Mouse (Mus musculus): ENCODE measurements around the gene Fbf1.
A peak's percentile ranks its signal among the peaks of the same experiment; 100 is the strongest.

Gene Fbf1

DNA sequence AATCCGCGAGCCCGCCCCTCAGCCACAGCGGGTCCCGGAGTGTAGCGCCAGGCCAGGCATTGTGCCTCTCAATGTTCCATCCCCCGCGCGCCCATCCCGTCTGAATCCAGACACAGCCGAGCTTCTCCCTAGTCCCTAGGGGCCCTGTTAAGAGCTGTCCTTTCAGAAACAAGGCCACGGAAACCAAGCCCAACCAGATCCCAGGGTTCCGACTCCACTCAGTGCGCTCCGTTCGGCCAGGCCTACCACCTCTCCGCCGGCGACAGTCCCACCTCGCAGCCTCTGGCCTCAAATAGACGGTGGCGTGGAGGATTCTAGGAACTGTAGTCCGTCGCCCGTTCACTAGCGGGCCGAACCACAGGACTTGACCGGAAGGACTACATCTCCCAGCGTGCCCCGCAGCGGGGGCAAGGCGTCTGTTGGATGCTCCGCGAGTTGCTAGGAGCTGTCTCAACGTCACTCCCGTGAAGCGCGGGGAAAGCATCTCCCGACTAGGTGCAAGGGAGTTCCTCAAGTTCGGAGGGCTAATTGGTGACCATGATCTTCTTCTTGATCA lies at the start of gene Fbf1:
Gene Fbf1, minus strand, starts transcription at position 283 of the 556 bp plus-strand sequence.
- DNase-seq (ENCODE audit: low spot score in 2 of 2), result peak; percentile 90 to 94

- peak in 1 of 2 experiments; percentile 61 for DNase-seq (ENCODE audit: low spot score in 2 of 2)
Measured at GRCm38 (mm10) chr11:116216549-116216948, 48.6 kb upstream of the Fbf1 start.

GRCm38 (mm10) chr11:116215991-116216390 lies 48.0 kb upstream of the Fbf1 start:
- DNase-seq (ENCODE audit: low spot score in 2 of 2), result no peak

GRCm38 (mm10) chr11:116215181-116215580 lies 47.2 kb upstream of the Fbf1 start:
- DNase-seq (ENCODE audit: low spot score in 2 of 2), result peak; percentile 51 to 78

DNA sequence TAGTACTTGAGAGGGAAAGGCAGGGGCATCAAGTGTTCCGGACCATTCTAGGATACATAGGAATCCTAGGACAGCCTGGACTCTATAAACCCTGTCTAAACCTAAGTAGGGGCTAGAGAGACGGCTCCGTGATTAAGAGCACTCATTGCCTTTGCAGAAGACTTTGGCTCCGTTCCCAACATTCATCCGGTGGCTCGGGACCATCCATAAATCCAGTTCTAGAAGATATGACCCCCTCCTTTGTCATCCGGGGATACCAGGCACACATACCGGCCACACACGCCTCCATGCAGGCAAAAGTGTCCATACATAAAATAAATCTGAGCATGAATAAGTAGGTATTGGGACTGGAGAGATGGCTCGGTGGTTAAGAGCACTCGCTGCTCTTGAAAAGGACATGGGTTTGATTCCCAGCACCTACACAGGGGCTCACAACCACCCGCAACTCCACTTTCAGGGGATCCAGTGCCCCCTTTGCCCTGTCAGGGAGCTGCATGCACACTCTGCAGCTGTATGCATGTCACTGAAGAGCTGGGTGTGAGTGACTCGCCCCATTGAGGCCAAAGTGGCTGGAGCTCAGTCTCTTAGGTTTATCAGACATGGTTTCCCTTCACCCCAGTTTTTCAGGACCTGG lies 46.0 kb upstream of the Fbf1 start:
- no peak for DNase-seq (ENCODE audit: low spot score in 2 of 2)

DNA sequence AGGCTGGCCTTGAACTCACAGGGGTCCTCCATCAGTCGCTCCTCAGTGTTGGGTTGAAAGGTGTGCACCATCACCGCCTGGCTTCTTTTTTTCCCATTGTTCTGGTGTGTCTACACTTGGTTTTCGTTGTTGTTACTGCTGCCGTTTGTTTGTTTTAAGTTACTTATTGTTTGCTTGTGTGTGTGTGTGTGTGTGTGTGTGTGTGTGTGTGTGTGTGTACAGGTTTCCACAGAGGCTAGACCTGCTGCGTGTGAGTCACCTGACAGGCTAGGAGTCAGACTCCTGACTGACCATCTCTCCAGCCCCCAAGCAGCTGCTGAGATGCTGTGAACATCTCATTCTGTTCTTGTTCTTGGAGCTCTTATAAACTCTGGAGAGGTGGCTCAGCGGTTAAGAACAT lies 44.9 kb upstream of the Fbf1 start:
- no peak for DNase-seq (ENCODE audit: low spot score in 2 of 2)

DNA sequence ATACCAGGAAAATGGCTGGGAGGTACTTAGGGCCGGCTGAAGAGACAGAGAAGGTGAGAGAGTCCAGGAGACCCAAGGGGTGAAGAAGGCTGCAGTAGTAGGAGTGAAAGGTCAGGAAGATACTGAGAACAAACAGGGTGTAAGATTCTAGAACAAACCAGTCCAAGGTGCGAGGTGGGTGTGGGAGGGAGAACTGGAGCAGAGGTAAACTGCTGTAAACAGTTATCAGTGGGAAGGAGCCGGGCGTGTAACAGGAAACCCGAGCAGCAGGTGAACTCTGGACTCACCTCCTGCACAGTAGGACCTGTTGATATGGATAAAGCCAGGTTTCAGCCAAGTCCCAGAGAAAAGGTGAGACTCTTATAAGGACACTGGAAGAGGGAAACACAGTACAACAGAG lies 42.7 kb upstream of the Fbf1 start:
- DNase-seq (ENCODE audit: low spot score in 2 of 2), result no peak

- no peak for DNase-seq (ENCODE audit: low spot score in 2 of 2)
Measured at GRCm38 (mm10) chr11:116209257-116209656, 41.3 kb upstream of the Fbf1 start.

GRCm38 (mm10) chr11:116208660-116209059 lies 40.7 kb upstream of the Fbf1 start:
- no peak for DNase-seq (ENCODE audit: low spot score in 2 of 2)

GRCm38 (mm10) chr11:116206678-116207077 lies 38.7 kb upstream of the Fbf1 start:
- DNase-seq (ENCODE audit: low spot score in 2 of 2), result no peak

- DNase-seq (ENCODE audit: low spot score in 2 of 2), result no peak
Measured at GRCm38 (mm10) chr11:116203150-116203549, 35.2 kb upstream of the Fbf1 start.

DNA sequence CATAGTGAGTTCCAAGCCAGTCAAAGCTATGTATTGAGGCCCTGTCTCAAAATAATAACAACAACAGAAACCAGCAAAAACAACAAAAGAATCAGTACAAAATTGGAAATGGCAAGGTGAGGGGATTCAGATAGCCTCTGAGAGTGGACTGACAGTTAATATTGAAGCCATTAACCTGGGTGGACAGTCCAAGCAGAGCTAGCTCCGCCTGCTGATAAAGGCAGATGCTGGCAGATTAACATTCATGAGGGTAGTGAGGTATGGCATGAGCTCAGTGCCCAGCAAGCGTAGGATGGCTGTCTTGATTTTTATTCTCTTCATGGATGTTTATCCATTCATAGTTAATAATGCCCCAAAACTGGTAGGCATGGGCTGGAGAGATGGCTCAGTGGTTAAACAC lies 33.2 kb upstream of the Fbf1 start:
- DNase-seq (ENCODE audit: low spot score in 2 of 2), result no peak

DNA sequence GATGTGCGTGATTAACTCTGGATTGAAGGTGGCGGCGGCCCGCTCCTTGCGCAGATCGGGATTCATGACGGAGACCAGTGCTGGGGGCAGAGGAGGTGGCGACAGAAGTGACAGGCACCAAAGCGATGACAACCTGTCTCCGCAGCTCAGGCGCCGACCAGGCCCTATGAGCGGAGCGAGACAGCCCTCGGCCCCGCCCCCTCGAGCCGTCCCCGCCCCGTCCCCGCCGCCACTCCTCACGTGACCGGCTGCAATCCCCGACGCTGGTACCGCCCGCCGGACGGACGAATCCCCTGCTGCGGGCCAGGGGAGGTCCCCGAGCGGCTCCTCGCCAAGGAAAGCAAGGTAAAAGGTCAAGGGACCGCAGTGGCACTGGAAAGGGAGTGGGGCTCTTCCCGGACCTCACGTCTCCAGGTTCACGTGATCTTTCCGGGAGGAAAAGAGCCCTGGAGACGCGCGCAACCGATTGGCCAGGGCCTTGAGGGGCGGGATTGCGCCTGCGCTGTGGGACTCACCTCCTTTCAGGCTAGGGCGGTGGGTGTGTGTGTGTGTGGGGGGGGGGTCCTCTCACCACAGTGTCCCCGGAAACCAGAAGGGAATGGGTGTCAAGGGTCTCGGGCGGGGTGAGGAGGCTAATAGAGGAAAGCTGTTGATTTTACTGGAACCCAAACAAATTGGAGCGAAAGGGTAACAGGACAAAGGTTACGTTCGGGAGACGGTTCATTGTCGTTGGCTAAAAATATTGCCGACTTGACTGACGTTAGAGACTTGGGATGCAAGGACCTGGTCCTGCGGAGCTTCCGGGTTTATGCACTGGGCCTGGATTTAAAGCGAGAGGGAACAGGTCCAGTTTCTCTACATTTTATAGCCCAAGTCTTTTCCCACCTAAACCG lies 30.9 kb upstream of the Fbf1 start, which contains the start of the genes Ten1 and Acox1:
Gene Ten1, plus strand, starts transcription at position 217 of the 893 bp plus-strand sequence.
Gene Acox1, minus strand, starts transcription at position 407 of the 893 bp plus-strand sequence.
- peak; percentile 92 to 97 for DNase-seq (ENCODE audit: low spot score in 2 of 2)

GRCm38 (mm10) chr11:116198132-116198531 lies 30.2 kb upstream of the Fbf1 start:
- DNase-seq (ENCODE audit: low spot score in 2 of 2), result peak in 1 of 2 experiments; percentile 6

GRCm38 (mm10) chr11:116197584-116197906 lies 29.6 kb upstream of the Fbf1 start:
- DNase-seq (ENCODE audit: low spot score in 2 of 2), result no peak

GRCm38 (mm10) chr11:116196866-116197583 lies 29.1 kb upstream of the Fbf1 start:
- DNase-seq (ENCODE audit: low spot score in 2 of 2), result no peak

DNA sequence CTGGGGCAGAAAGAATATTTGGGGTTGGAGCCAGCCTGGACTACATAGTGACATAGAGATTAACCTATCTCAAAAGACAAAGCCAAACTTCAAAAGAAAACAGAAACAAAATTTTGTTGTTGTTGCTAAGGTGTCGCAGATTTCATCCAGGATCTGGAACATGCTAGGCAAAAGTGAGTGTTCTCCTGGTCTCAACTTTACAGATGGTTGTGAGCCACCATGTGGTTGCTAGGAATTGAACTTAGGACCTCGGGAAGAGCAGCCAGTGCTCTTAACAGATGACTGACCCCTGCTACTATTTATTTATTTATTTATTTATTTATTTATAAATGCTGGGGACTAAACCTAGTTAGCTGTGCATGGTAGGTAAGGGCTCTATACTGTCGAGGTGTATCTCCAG lies 28.4 kb upstream of the Fbf1 start:
- DNase-seq (ENCODE audit: low spot score in 2 of 2), result no peak

DNA sequence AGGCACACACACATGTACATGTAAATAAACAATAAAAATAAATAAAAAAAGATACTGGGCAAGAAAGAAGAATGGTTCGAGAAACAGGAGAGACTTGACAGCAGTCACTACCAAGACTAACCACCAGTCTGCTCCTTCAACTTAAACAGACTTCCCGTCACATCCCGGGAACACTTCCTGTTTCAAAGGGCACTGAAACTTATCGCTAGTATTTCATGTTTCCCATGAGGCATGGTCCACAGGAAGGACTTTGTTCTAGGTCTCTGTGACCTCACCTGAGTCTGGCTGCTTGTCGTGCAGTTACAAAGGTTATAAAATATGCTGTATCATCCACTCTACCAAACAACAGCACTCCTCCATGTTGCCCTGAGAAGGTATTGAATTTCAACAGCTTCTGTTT lies 27.3 kb upstream of the Fbf1 start:
- DNase-seq (ENCODE audit: low spot score in 2 of 2), result no peak

DNA sequence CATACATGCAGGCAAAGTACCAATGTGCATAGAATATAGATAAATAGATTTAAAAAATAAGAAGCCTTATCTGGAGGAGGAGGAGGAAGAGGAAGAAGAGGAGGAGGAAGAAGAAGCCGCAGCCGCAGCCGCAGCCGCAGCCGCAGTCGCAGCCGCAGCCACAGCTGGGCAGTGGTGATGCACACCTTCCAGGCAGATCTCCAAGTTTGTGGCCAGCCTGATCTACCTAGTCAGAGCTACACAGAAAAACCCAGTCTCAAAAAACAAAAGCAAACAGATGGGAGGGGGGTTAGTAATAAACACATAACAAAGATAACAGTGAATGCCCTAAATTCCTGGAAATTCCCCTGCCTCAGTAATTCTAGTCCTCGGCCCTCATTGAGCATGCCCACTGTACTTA lies 26.7 kb upstream of the Fbf1 start:
- DNase-seq (ENCODE audit: low spot score in 2 of 2), result no peak

GRCm38 (mm10) chr11:116187226-116187930 lies 19.4 kb upstream of the Fbf1 start:
- DNase-seq (ENCODE audit: low spot score in 2 of 2), result no peak

DNA sequence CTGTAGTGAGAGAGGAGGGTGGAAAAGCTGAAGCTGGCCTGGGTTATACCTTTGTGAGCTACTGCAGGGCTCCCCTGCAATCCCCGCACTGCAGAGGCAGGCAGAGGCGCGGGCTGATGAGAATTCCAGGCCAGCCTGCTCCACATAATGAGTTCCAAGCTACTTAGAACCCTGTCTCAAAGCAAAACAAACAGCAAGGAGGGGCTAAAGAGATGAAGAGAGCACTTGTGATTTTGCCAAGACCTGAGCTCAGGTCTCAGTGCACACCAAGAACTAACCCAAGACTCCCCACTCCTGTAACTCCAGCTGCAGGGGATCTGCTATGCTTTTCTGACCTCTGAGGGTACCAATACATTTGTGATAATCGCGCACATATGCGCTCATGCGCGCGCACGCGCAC lies 18.4 kb upstream of the Fbf1 start:
- DNase-seq (ENCODE audit: low spot score in 2 of 2), result no peak

All from spleen, postnatal 4 days (tissue).